8 mouse cellular contexts compared by ENCODE assay signal in the genomic region with DNA sequence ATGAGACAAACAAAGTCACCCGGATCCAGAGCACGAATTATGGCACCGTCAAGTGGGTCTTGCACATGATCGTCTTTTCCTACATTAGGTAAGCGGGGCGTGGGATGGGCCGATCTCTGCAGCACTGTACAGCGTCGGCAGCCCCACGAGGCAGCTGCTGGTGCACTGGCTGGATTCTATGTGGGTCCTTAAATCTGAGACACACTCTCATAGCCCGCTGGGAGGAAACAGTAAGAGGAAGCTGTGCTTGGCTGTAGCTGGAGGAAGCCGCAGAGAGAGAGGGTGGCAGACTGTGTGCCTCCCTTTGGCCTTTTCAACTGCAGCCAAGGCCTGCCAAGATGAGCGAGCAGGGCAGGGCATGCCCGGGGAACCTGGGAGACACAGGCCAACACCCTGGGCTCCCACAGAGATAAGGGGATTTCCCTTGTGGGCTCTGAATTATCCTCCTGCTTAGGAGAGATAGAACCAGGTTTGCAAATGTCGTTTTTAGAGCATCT. TPM values are rescaled to one million over a fixed set of nuclear protein-coding genes. Genes with fewer than 3 reads are reported as not detected.
DNase-seq lines count a peak whose midpoint lies in the region; ATAC-seq lines count a peak whose summit lies in the region.

No protein-coding gene starts in this region.

- intact Hi-C loops in left cerebral cortex, postnatal 25 days (cut with DNase I) = loop anchor here (5.0 kb wide), 1 partner anchor 83 kb away; no protein-coding TSS in a partner anchor

- peak; percentile 73 for ATAC-seq in granulocyte monocyte progenitor cell, adult 5-6 weeks (replicated peaks; ENCODE audit: poor library complexity, severe bottlenecking)
- peak; percentile 85 for ATAC-seq in megakaryocyte-erythroid progenitor cell, adult 5-6 weeks (replicated peaks; ENCODE audit: low FRiP score, low TSS enrichment, poor library complexity, severe bottlenecking)

- DNase-seq in left cerebral cortex, postnatal 25 days (ENCODE audit: low spot score in 2 of 2) = peak; percentile 21 to 49
- DNase-seq in left cerebral cortex, adult 11 months (ENCODE audit: low spot score) = no peak
- peak; percentile 57 for DNase-seq in R1 (ENCODE audit: low read depth, low spot score)
- peak; percentile 27 for DNase-seq in kidney, postnatal 14 days
- DNase-seq in thymus, postnatal 0 days (ENCODE audit: low spot score) = peak; percentile 55
- no peak for DNase-seq in urinary bladder, postnatal 10 days (ENCODE audit: low spot score)

RNA-seq across cellular contexts. Expression of gene P2rx7, which starts 0.4 kb away (rescaled TPM):
- 1 to 10 TPM; 7.9 to 8.3 TPM for total RNA-seq in left cerebral cortex, postnatal 25 days (2021)
- total RNA-seq in granulocyte monocyte progenitor cell, adult 5-6 weeks (2014; fragmentation: Nextera tagmentation) = 6.8 and 16.7 TPM in 2 replicates
- 7.6 and 18.3 TPM in 2 replicates for total RNA-seq in granulocyte monocyte progenitor cell, adult 5-6 weeks (2017)
- total RNA-seq in megakaryocyte-erythroid progenitor cell, adult 5-6 weeks (2014; fragmentation: Nextera tagmentation) = 1.2 and 3.0 TPM in 2 replicates
- total RNA-seq in megakaryocyte-erythroid progenitor cell, adult 5-6 weeks (2017) = 1.9 and 2.9 TPM in 2 replicates
- 8.2 and 8.8 TPM in 2 replicates for polyA plus RNA-seq in thymus, postnatal 0 days (2015; fragmentation: Nextera tagmentation; extraction: Ambion mirVana)

RNA-seq across cellular contexts. Expression of gene Ift81, which starts 29.8 kb away (rescaled TPM):
- 10 to 100 TPM; 39.5 to 40.1 TPM for total RNA-seq in left cerebral cortex, postnatal 25 days (2021)
- total RNA-seq in granulocyte monocyte progenitor cell, adult 5-6 weeks (2014; fragmentation: Nextera tagmentation) = 0.67 and 1.5 TPM in 2 replicates
- total RNA-seq in granulocyte monocyte progenitor cell, adult 5-6 weeks (2017) = 2.7 and 9.5 TPM in 2 replicates
- 1.7 and 6.7 TPM in 2 replicates for total RNA-seq in megakaryocyte-erythroid progenitor cell, adult 5-6 weeks (2014; fragmentation: Nextera tagmentation)
- 4.7 and 6.1 TPM in 2 replicates for total RNA-seq in megakaryocyte-erythroid progenitor cell, adult 5-6 weeks (2017)
- polyA plus RNA-seq in thymus, postnatal 0 days (2015; fragmentation: Nextera tagmentation; extraction: Ambion mirVana) = 10.9 and 12.5 TPM in 2 replicates

Comparison
In these comparisons a context has a peak if more than half of its experiments do, and no peak if none do; other contexts are left out.
1. DNase-seq: peak in left cerebral cortex, postnatal 25 days (2 of 2), R1 (single experiment), kidney, postnatal 14 days (single experiment) and thymus, postnatal 0 days (single experiment); none in left cerebral cortex, adult 11 months (single experiment) and urinary bladder, postnatal 10 days (single experiment).